Mouse (Mus musculus): Measurements from ENCODE around the gene Zfp13. TPM values are rescaled to one million over a fixed set of nuclear protein-coding genes. Genes with fewer than 3 reads are reported as not detected.
"Not testable (repeated sequence)": the region's sequence is repeated elsewhere in the genome, so short reads cannot be mapped to it uniquely, and the experiment has no call there.

The Zfp13 gene
- polyA plus RNA-seq (2012; rRNA removed): 27.8 and 32.2 TPM in 2 replicates

DNA sequence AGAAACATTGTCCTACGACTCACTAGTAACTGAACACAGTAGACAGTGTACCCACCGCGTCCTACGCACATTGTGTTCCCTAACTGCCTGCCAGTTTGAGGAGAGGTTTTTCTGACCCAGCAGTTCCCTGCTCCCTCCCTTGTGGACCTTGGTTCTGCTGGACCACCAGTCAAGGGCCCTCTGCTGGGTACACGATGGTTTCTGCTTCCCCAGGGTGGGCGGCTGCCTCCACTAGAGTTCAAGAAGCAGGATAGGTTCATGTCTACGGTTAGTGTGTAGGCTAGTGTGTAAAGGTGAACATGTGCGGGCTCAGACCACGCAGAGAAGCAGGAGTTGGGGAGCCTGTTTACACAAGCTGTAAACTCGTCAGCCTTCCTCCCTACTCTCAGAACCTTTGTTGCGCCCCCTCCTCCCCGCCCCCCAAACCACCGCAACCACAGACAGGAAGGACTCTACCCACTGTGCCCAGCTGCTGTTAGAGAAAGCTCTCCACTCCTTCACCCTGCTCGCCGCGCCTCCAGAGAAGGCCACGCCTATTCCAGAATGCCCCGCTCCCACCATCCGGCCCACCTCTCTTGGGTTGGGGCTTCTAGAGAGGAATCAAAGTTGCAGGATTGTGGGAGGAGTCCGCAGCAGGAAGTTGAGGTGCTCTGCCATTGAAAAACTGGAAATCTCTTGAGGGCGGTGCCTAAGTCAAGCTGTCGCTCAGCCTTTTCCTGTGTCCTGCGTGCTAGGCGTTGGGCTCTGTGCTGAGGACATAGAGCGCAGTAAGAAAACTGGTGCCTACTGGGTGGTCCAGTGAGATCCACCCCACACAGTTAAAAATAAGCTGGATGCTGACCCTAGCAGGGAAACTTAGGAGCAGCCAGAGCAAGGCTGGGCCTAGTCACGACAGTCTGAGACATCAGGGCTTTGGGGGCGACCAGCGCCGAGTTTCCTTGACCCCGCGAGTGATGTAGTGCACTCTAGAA is at the start of gene Zfp13:
TSS of gene Zfp13 (minus strand) at position 906 of the 971 bp plus-strand sequence.
- peak; percentile 67 to 73 for DNase-seq (ENCODE audit: extremely low spot score in 1 of 2, low spot score in 1 of 2)

DNA sequence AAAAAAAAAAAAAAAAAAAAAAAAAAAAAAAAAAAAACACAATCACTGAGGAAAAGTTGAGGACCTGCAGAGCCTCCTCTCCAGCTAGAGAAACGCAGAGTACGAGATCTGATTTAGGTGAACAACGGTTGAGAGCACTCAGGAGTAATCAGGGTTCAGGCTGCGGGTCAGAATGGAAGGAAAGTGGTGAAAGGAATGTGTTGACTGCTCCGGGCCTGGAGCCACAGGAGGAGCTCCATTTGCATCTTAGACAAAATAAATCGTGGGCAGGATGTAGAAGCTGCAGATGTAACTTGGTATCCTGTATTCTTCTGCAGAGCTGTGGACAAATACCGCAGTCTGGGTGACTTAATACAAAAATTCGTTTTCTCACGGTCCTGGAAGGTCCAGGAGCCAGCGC is 46.6 kb upstream of the Zfp13 start:
- no peak for DNase-seq (ENCODE audit: extremely low spot score in 1 of 2, low spot score in 1 of 2)

DNA sequence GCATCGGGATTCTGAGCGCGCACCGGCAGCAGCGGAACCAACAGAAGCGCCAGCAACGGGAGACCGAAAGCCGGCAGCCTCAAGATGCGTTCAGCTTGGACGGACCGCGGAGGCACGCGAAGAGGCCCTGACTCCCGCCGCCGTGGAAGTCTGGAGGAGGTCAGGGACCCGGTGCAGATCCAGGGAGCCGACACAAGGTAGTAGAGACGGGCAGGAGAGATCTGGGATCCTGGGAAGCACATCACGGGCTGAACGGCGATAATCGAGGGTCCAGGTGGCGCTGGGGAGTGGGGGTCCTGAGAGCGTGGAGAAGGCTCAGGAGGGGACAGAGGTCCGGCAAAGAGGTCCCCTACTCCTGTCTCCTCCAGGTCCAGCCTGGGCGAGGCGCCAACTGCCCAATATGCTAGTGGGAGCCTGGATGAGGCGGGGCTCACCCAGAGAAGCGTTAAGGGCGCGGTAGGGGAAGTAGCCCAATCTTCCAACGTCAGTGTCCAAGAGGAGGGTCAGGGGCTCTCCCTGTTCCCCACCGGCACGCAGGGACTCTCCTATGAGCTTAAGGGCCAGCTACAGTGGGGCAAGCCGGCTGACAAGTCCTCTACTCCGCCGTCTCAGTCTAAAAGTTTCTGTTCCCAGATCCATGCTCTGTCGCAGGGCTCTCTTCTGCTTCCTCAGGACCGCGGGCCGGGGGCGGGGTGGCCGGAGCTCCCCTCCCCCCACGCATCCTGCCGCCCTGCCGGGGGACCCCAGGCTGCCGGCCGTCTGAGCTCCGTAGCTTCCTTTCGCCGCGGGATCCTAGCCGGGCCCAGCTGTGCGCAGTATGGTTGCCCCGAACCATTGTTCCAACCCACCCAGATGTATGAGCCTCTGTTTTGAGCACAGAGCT is 45.6 kb upstream of the Zfp13 start, which contains the start of gene Mmp25:
TSS of gene Mmp25 (minus strand) at position 665 of the 883 bp plus-strand sequence.
- DNase-seq (ENCODE audit: extremely low spot score in 1 of 2, low spot score in 1 of 2): no peak

DNA sequence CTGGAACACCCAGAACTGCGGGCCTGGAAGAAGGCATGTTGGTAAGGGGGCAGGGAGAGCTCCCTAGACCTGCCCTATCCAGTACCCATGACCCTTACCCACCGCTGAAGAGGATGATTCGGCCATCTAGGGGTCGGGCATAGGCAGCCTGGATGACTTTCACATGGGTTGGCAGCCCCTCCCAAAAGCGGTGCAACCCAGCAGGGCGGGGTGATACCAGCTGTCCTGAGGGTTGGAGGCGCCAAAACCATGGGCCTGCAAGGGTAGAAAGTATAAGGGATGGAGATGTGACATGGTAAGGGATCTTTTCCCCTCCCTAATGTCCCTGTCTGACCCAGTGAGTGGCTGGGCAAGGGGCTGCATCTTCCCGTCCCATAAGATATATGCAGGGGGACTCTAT is 32.0 kb upstream of the Zfp13 start:
- no peak for DNase-seq (ENCODE audit: extremely low spot score in 1 of 2, low spot score in 1 of 2)

DNA sequence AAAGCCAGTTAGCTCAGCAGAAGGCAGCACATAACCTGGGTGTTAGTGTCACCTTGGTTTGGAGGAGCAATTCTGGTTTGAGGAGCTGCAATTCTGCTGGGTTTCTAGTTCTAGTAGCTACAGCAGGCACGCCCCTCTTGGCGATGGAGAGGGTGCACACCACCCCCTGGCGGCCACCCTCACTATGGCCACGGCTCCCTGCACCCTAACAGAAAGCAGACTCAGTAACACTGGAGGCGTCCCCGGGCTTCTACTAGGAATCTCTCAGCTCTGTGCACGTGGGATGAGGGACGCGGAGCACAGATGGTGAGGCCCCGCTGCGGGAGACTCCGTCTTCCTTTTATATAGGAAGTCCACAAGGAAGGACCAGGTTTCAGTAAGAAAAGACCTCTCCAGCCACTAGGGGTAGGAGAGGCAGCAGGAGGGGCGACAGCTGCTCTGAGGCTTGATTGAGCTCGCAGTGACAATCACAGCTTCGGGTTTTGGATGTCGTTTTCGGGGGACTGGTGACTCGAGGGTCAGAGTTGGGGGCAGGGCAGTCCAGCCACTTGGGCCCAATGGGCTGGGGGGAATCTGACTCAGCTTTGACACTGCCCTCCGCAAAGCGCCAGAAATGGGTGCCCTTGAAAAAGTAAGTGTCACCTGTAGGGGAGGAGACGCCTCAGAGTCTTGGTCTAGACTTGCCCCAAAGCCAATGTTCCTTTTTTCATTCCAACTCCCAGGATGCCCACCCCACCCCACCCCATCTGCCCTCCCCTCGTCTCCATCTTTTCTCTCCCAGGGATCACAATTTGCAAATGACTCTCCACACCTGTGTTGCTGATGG is 31.1 kb upstream of the Zfp13 start:
- DNase-seq (ENCODE audit: extremely low spot score in 1 of 2, low spot score in 1 of 2): peak; percentile 62 to 90

DNA sequence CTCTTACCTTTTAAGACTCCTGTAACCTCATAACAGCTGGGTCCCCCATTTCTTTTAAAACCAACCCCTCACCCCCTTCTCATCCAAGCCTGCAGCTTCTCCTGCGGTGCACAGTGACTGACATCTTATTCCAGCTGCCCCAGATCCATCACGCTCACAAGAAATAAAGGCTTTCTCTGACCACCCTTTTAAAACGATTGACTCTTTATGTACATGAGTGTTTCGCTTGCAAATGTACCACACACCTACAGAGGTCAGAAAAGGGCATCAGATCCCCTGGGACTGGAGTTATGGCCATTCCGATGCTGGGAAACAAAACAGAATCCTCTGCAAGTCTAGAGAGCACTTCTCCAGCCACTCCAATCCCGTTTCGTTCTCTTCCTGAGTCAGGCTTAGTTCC is 28.5 kb upstream of the Zfp13 start:
- DNase-seq (ENCODE audit: extremely low spot score in 1 of 2, low spot score in 1 of 2): no peak

DNA sequence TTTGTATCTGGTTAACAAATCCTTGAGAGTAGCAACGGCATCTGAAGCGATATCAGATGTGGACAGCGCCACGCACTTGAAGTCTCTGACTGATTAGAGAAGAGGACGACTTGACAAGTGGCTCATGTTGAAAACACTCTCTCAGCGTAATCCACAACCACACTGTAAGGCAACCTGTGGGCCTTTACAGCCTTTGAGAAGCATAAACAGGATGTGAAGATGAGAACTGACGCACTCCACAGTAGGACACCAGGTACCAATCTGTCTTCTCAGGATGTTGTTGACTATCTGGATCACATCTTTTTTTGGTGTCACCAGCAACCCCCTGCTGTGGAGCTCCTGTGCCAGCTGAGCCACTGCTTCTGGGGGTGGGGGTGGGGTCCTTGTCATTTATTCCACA is 21.1 kb upstream of the Zfp13 start:
- DNase-seq (ENCODE audit: extremely low spot score in 1 of 2, low spot score in 1 of 2): no peak

DNA sequence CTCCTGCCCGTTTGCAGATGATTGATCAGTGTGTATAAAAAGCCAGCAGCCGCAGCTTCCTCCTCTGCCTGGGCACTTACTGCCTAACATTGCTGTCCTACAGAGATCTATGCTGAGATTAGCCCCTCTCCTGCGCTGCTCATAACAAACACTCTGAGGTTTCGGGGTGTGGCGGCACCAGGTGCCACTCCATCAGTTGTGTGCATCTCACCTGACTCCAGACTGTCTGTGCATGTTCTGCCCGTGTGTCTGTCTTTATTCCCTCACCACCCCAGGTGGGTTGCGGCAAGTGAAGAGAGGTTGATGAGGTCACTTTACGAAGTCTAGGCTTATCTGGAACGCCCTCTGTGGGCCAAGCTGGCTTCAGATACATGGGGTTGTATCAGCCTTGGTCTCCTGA is 17.8 kb upstream of the Zfp13 start:
- no peak for DNase-seq (ENCODE audit: extremely low spot score in 1 of 2, low spot score in 1 of 2)

DNA sequence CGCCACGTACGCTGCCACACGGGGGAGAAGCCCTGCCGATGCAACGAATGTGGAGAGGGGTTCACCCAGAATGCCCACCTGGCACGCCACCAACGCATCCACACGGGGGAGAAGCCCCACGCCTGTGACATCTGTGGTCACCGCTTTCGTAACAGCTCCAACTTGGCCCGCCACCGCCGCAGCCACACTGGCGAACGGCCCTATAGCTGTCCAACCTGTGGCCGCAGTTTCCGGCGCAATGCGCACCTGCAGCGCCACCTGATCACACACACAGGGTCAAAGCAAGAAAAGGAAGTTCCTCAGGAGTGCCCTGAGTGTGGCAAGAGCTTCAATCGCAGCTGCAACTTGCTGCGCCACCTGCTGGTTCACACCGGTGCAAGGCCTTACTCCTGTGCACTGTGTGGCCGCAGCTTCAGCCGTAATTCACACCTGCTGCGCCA is 11.1 kb upstream of the Zfp13 start:
- DNase-seq (ENCODE audit: extremely low spot score in 1 of 2, low spot score in 1 of 2): peak in 1 of 2 experiments; percentile 44

DNA sequence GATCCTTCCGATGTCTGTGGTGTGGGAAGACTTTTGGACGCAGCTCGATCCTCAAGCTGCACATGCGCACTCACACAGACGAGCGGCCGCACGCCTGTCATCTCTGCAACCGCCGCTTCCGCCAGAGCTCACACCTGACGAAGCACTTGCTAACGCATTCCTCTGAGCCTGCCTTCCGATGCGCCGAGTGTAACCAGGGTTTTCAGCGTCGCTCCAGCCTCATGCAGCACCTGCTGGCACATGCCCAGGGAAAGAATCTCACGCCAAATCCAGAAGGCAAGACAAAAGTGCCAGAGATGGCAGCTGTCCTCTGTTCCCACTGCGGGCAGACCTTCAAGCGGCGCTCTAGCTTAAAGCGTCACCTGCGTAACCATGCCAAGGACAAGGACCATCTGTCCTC is 10.3 kb upstream of the Zfp13 start:
- no peak for DNase-seq (ENCODE audit: extremely low spot score in 1 of 2, low spot score in 1 of 2)

DNA sequence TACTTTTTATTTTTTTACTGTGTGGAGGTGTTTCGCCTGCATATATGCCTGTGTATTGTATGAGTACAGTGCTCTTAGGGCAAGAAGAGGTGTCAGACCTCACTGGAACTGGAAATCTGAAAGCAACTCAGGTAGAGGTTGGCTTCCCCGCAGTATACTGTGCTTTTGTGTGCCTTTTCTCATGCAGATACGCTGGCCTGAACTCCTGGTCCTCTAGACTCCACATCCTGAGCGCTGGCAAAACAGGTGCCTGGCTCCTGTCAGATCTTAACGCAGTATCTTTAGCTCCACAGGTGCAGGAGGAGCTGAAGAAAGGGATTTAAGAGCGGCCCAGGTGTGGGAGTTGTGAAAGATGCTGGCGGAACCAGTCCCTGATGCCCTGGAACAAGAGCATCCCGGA is 5.9 kb upstream of the Zfp13 start:
- no peak for DNase-seq (ENCODE audit: extremely low spot score in 1 of 2, low spot score in 1 of 2)

DNA sequence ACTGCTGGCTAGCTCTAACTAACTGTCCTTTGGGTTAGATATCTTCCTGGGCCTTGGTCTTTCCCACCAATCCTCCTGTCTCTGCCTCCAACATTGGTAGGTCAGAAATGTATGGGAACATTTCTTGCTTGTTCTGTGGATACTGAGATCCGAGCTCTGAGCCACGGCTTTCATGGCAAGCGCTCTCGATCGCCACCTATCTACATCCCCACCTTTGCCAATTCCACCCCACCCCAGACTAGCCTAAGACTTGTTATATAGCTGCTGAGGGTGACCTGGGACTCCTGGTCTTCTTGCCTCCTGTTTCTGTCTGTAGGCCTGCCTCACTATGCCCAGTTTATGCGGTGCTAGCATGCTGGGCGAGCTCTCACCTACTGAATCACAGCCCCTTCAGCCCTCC is 5.1 kb upstream of the Zfp13 start:
- no peak for DNase-seq (ENCODE audit: extremely low spot score in 1 of 2, low spot score in 1 of 2)

DNA sequence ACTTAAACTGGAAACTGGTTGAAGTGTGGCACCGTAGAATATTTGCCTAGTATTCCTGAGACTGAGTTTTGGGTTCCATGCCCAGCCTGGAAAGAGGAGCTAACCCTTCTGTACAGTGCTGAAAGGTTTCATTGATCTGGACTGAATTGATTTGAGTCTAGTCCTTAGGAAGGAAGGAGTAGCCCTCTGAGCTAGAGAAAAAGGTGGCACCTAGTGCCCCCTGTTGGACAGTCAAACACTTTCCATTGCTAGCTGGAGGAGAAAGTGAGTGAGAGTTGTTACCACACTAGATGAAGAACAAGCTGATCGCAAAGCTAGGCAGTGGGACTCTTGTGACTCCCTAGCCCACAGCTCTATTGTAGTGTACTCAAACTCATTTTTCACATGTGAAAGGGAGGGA is 4.3 kb upstream of the Zfp13 start:
- DNase-seq (ENCODE audit: extremely low spot score in 1 of 2, low spot score in 1 of 2): no peak

DNA sequence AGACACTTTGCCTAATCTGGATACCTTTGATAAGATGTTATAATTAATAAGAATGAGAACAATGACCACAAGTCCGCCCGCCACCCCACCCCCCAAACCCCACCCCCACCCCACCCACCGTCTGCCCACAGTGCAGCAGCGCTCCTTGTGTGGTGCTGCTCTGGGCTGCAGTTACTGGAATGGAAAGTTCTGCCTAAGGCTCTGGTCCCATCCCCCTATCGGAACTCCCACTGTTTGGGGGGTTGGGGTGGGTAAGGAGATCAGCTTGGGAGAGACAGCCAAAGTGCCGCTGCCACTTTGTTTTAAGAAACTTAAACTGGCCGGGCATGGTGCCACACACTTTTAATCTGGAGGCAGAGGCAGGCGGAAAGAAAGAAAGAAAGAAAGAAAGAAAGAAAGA is 3.8 kb upstream of the Zfp13 start:
- DNase-seq (ENCODE audit: extremely low spot score in 1 of 2, low spot score in 1 of 2): no peak

DNA sequence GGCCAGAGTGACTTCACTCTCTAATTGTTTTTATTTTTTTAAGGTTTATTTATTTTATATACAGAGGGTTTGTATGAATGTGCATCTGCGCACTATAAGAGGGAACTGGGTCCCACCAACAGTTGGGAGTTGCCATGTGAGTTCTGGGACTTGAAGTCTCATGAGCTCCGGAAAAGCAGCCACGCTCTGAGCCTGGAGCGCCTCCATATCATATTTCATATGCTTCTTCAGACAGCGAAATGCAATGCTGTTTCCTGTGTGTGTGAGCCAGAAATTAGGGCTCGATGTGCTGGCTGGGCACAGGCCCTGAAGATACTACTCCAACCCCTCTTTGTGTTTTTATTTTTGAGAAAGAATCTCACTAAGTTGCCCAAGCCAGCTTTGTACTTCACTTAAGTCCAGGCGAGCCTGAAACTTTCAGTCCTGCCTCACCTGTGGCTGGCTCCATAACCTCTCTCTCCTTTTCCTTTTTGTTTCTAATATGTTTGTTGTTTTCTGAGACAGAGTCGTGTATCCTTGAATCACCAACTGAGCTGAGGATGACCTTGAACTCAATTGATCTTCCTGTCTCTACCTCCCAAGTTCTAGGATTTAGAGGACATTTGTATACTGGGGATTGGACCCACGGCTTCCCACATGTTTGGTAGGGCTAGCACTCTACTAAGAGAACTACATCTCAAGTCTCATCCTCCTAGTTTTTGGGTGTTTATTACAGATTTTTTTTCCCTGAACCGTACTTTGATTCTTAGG is 2.7 kb upstream of the Zfp13 start:
- no peak for DNase-seq (ENCODE audit: extremely low spot score in 1 of 2, low spot score in 1 of 2)

DNA sequence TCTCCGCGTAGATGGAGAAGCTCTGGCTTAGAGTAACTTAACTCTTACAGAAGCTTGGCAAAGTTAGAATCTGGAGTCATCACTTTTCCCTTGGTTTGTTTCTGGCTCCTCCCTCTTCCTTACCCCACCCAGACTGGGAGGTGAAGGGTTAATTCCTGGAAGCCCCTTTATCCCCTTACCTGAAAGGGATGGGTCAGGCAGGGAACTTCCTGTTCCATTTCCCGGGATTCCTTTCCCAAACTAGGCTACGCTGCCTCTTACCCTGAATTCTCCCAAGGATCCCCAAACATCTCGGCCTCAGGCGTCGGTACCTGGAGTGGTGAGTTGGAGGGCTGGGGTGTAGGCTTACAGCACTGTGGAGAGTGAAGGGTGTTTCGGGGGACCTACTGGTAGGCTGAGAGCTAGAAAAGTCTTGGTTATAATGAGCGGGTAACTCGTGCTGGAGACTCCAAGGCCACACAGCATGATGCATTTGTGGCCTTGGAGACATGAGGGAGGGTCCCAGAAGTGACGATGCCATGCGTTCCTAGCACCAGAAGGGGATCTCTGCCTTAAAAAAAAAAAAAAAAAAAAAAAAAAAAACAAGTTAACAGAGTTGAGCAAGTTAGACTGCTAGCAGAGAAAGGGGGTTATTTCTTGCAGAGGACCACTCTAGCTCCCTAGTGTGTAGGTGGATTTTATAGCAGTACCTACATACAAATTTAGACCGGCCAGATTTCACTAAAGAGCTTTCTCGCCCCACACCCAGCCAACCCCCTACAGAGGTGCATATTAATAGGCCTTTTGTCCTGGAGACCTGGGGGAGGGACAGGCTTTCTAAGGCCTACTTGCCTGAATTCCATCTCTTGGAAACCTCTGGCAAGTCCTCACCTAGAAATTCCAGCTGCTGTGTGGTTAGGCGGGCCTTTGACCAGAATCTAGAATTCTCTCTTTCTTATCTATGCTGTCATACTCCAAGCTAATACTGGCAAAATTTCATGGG is 1.6 kb upstream of the Zfp13 start, which contains the start of gene Zscan10:
TSS of gene Zscan10 (plus strand) at position 216 of the 982 bp plus-strand sequence.
- no peak for DNase-seq (ENCODE audit: extremely low spot score in 1 of 2, low spot score in 1 of 2)

DNA sequence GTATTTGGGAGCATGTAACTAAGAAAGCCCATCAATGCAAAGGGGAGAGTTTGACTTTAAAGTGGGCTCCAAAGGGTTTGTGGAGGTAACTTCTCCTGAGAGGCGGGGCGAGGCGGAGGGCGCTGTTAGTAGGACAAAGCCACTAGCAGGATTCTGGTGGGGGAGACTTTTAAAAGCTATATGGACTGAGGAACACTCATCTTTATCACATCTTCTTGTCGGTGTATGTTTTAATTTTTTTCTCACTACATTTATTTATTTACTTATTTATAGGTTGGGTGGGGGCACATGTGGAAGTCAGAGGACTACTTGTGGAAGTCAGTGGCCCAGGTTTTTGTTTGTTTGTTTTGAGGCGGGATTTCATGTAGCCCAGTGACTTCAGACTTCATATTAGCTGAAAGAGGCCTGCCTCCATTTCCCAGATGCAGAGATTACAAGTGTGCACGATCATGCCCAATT is 347 bp upstream of the Zfp13 start:
- no peak for DNase-seq (ENCODE audit: extremely low spot score in 1 of 2, low spot score in 1 of 2)

DNA sequence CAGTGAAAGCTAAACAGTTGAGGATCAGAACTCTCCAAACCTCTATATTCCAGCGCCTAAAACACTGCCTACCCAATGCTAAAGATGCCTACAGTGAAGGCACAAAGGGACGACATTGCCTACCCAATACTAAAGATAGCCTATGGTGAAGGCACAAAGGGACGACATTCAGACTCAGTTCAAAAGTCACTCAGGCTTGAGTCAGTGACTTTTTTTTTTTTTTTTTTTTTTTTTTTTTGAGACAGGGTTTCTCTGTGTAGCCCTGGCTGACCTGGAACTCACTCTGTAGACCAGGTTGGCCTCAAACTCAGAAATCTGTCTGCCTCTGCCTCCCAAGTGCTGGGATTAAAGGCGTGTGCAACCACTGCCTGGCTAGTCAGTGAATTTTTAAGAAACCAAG is 4.1 kb downstream of the Zfp13 start:
- not testable (repeated sequence) for DNase-seq (ENCODE audit: extremely low spot score in 1 of 2, low spot score in 1 of 2)

Data from frontal cortex, adult 2 months (tissue).